Mouse (Mus musculus) telencephalon, adult 2 months (tissue): ENCODE measurements around the gene Pcnt.

ENCODE experiments used
- DNase-seq: peaks from one replicate; pipeline ENCODE4 v3.0.0-alpha.2; 2011; ENCODE audit warnings: low read depth, low spot score

The Pcnt gene

DNA sequence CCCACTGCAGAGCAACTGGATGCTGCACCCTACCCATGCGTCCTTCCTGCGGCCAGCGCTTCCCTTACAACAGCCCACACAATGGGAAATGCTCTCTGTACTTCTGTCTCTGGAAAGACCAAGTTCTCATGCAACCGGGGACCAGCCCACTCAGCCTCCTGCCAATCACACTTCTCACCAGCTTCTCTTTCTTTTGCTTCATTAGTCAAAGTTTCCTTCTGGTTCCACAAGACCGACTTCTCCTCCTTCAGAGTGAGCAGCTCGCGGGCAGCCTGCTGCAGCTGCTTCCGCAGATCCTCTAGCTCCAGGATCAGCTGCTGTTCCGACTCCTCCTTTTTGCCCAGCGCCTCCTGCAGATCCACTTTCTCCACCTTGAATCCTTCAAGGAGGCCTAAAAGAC, 34.1 kb downstream of the Pcnt start:
- peak; percentile 26 for DNase-seq

DNA sequence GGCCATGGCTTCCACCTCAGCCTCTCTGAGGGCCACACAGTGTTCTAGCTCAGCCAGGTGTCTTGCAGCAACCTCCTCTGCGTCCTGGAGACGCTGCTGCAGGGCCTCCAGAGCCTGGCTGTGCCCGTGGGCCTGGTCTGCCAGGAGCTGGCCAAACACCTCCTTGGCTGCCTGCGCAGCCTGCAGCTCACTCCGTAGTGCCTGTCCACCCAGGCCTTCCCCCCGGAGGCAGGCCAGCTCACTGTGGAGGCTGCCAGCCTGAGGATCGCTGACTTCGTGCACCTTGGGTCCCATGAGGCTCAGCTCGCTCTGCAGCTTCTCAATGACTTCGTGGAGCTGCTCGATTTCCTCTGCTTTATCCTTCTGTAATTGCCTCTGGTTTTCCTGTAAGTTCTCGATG, 50.0 kb downstream of the Pcnt start:
- DNase-seq = no peak

DNA sequence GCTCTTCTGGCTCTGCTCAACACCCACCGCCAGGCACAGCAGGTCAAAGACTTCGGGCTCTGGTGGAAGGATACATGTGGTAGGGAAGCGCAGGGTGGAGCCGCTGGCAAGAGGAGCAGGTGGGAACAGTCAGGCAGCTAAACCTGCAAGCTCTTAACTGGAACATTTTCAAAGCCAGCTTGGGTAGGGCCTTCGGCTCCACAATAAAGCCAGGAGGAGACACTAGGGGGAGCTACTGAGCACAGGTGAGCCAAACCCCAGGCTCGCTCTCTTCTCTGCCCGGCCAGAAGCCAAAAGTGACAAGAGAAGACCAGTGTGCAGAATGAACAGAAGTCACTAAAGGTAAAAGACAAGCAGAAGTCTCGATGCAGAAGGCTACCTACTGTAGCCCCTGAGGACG, 50.8 kb downstream of the Pcnt start:
- no peak for DNase-seq

DNA sequence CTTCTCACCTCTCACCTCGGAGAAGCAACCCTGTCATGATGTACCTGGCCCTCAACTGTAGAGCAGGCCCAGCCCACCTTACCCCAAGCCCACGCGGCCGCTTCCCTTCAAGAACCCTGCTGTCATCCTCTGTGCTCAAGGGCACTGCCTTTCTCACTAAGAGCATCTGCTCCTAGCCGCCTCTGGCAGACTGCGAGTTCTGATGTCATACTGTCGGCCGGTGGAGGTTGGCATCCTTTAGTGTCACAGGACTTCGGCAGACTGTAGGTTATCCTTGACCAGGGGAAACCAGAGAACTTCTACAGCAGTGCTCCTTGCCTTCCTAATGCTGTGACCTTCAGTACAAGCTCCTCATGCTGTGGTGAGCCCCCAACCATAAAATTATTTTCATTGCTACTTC, 51.4 kb downstream of the Pcnt start:
- no peak for DNase-seq

DNA sequence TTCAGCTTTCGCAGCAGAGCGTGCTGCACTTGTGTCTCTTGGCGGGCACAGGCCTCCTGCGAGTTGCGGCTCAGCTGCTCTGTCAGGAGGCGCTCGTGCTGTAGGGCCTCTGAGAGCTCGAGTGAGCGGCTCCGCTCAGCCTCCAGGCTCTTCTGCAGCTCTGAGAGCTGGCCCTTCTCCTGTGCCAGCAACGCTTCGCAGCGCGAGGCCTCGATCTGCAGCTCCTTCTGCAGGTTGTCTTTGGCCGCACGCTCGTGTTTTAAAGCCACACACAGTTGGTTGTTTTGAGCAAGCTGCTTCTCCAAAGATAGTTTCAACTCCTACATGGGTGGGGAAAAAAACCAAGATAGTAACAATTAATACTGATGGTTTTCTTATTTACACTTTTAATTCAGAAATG, 67.6 kb downstream of the Pcnt start:
- no peak for DNase-seq

DNA sequence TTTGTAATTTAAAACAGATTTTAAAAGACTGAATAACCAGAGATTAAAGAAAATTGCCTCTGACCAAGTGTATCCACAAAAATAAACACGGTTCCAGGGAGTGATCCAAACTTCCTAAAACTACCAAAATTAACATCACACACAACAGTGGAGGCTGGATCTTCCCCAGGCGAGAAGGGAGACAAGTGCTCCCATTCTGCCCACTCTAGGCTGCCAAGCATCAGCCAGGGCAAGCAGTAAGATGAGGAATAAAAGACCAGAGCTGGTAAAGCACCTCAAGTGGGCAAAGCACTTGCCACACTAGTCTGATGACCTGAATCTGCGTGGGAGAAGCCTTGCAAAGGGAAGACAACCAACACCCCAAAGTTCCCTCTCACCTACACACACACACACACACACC, 70.8 kb downstream of the Pcnt start:
- peak; percentile 39 for DNase-seq

DNA sequence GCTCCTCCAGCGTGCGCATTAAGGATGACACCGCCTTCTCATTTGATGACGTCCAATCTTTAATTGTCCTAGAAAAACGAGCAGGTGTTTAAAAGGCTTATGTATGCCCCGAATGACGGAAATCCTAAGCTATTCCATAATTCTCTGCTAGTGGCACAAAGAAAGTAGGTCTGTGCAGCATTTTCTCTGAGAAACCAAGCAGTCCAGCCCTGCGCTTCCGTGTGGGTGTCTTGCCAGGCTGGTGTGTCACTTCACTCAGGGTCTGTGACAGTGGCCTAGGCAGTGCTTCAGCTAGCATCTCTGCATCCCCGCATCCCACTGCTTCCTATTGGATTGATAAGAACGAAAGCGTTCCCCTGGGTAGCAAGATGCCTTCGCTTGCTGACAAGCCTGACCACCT, 73.8 kb downstream of the Pcnt start:
- DNase-seq = no peak

DNA sequence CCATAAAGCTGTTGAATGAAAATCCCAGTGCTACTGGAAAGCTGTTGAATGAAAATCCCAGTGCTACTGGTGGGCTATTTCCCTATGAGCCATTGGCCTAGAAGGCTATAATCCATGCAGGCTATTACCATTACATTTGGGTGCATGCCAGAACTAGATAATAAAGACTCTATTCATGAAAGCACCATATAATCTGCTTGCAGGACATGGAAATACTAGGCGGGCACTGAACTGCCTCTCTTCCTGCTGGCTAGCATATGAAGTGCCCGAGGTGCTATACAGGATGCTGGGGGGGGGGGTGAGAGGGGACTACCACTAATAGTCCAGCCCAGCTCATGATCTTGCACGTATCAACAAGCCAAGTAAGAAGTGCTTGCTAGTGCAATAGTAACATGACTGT, 79.4 kb downstream of the Pcnt start:
- no peak for DNase-seq

DNA sequence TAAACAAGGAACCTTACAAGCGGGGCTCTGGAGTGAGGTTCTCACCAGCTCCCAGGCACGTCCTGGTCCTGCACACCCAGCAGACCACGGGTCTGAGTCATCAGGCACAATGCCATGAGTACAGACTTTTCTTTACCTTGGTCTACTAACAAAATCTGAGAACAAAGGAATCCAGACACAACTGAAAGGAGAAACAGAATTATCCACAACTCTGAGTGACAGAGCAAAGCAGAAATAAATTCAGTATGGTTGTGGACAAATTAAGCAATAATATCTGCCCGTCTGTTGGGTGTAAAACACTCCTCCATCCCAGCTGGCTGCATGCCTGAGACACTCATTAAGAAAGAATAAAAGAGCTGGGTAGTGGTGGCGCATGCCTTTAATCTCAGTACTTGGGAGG, 84.1 kb downstream of the Pcnt start:
- DNase-seq = no peak

DNA sequence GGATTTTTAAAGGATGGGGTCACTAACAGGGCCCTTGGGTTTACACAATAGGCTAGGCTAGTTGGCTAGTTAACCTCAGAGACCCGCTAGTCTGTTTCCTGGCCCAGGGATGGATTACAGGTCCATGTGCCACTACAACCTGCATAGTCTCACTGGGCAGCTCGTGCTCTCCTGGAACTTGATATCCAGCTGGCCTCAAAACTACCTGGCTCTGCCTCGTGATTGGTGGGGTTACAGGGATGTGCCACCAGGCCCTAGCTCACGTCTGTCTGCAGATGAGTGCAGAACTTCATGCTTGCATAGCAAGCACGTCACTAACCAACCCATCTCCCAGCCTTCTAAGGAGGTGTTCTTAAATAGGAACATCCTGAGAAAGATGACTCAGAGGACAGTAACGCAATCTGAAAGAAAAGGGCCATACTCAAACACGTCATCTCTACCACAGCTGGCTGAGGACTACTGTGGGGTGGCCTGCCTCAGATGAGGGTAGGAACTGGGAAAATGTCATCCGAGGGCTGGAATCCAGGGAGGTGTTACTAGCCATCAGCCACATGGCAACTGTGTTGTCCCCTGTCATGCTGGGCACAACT, 85.2 kb downstream of the Pcnt start:
- no peak for DNase-seq

DNA sequence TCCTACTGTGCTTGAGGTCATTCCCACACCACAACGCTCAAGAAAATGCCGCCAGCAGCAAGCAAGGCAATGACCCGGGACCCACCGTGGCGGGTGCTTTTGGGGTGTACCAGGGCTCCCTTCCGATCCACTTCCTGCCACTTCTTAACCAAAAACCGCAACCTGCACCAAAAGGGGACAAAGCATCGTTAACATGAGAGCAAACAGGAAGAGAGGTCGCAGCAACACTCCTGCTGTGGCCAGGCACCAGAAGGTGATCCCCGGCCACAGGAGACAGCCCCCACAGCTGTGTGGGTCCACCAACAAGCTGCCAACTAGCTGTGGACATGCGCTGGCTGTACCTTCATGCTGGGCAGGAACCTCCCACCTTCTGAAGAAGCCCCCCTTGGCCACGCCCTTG, 87.6 kb downstream of the Pcnt start:
- DNase-seq = no peak

DNA sequence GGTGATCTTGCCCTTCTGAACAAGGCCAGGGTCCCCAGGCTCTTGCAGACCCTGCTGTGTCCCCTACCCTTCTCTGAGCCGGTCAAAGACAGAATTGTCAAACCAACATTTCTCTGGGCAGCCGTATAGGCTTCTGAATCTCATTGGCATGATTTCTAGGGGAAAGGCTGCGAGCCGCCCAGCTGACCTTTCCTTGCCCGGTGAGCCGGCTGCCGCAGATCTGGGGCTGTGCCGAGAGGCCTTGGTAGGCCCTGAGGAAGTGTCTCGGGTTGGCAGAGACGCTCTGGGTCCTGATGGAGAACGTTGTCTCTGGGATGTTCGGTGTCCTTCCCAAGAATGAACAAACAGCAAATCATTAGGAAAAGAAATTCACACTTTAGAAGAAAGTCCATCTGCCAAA, 88.6 kb downstream of the Pcnt start:
- DNase-seq = no peak

DNA sequence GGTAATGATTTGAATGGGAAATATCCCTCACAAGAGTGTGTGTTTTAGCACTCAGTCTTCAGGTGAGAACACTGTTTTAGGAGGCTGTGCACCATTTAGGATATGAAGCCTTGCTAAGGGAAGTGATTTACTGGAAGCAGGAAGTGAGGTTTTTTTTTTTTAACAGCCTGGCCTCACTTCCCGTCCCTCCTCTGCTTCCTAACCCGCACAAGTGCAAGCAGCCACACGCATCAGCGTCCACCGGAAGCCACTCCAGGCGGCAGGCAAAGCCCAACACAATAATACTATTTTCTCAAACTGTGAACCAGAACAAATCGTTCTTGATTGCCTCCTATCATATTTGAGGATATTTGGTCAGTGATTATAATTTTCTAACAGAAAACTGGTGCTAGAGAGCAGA, 90.6 kb downstream of the Pcnt start:
- no peak for DNase-seq

DNA sequence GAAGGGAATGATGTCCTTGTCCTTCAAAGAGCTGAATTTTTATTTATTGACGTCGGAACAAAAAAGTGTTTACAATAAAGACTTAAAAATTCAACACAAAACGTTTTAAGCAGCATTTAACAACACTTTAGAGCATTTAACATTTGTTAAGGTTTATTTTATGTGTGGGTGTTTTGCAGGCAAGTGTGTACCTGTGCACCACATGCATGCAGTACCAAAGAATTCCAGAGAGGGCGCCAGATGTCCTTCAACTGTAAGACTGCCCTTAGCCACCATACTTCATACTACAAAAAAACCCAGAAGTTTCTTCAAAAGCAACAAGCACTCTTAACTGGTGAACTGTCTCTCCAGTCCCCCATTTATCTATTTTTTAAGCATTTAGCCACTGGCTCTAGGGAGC, 96.0 kb downstream of the Pcnt start:
- DNase-seq = no peak

DNA sequence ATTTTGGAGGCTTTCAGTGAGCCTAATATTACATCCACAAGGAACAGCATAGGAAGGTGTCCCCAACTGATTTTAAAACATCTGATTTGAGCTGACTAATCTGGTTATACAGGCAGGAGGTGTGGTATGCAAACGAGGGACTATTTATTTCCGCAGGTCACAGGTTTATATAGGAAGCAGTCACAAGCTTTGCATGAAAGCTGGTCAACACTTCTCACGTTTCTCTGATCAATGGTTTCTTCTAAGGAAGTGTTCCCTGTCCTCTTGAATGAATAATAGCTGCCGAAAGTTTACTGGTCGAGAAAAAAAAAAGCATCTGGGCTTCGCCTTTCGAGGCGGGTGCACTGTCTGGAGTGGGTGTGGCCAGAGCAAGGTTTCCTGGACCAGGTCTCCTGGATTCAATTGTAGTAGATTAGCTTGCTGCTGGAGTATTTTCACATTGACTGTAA, 96.5 kb downstream of the Pcnt start:
- no peak for DNase-seq

DNA sequence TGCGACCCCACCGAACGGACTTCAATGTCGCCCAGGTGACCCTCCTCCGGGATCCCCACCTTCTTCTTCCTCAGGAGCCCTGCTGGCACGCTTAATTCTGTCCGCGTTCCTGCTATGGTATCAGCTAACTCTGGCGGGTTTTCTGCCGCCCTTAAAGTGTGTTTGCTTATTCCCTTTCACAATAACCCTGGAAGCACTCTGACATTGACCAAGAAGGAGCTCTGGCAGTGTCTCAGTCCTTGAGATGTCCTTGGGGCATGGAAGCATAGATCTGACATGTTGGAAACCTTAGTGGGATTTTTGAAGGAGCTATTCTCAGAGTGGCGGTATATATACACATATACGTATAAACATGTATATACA, 97.1 kb downstream of the Pcnt start:
- no peak for DNase-seq

DNA sequence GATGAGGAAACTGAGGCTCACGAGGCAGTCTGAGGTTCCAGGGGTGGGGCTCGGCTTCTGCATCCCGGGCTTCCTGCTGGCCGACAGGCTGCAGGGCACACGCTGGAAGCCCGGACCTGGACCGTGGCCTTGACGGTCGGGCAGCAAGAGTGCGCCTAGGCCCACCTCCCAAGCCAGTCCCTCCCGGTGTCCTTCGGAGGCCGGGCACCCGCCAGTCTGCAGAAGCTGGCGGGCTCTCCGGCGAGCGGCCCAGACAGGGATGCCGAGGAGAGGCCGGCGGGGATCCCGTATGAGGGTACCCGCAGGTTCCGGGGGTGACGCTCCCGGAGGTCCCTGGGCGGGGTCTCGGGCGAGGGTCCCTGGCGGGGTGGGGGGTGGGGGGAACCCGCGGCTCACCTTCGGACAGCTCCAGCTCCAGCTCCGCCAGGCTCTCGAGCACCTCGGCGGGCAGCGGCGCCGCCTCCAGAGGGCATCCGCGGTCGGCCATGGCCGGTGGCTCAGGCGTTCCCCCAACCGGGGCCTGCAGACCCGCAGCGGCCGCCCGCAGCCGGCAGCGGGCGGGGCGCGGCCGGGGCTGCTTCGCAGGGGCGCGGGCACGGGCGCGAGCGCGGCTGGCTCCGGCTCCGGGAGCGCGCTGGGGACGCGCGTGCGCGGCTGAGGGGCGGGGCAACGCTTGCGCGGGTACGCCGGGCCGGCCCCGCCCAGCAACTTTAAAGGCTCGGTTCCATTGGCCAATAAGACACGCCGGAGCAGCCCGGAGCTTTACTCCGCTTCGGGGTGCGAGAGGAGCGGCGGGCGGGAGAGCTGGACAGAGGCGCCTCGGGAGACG, 97.7 kb downstream of the Pcnt start, which contains the start of gene Dip2a:
Gene Dip2a, minus strand, starts transcription at position 581 of the 829 bp plus-strand sequence.
- peak; percentile 72 for DNase-seq

DNA sequence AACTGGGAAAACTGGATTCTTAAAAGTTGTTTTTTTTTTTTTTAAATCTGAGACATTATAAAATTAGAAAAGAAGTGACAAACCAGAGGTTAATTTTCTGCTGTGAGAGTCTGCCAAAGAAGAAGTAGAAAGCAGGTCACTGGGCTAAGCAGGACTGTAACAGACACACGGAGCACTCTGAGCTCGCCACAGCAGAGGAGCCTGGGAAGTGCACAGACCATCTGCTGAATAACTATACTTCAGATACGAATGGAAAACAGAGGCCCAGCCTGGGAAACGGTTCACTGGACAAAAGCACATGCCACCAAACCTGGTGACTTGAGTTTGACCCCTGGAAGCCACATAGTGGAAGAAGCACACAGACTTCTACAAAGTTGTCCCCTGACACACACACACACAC, 108.2 kb downstream of the Pcnt start:
- DNase-seq = no peak

DNA sequence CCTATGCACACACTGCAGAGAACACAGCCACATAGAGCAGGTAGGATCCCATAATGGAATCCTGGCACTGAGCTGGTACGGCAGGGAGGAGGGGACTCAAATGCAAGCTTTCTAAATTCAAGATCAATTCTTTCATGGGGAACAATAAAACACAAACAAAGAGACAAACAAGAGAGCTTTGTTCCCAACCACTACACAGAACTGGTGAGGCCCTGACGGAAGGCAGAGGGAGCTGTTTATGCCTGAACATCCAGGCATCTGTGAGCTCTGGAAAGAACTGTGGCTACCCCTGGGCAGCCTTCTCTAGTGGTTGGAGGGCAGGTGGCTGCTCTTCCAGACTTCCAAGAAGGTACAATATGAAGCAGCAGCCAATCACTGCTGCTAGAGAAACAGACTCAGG, 110.5 kb downstream of the Pcnt start:
- no peak for DNase-seq

DNA sequence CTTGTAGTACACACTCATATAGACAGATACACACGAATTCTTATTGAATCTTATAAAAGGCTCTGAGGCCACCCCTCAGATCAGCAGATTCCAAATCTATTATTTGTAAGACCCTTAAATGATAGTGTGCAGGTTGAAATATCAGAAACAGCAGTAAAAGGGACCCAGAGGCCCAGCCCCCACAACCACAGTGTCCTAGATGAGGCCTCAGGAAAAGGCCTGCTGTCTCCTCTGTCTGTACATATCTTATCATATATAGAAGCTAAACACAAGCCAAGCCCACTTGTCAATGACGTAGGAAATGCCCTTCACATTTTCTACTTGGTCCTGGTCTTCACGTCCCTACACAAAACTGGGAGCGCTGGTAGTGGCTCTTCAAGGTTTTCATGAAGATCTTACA, 113.5 kb downstream of the Pcnt start:
- DNase-seq = no peak

DNA sequence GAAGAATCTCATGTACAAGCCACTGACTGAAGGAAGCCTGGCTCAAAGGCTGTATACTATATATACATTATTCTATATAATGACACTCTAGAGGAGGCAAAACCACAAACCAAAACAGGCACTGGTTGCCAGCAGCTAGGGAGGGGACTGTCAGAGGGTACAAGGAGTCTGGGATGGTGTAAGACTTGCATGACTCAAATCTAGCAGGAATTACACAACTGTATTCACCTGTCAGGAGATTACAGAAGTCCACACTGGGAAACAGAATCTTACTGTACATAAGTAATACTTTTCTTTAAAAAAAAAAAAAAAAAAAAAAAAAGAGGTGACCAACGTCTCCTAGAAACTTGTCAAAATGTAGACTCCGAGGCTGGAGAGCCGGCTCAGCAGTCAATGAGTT, 114.0 kb downstream of the Pcnt start:
- DNase-seq = no peak

DNA sequence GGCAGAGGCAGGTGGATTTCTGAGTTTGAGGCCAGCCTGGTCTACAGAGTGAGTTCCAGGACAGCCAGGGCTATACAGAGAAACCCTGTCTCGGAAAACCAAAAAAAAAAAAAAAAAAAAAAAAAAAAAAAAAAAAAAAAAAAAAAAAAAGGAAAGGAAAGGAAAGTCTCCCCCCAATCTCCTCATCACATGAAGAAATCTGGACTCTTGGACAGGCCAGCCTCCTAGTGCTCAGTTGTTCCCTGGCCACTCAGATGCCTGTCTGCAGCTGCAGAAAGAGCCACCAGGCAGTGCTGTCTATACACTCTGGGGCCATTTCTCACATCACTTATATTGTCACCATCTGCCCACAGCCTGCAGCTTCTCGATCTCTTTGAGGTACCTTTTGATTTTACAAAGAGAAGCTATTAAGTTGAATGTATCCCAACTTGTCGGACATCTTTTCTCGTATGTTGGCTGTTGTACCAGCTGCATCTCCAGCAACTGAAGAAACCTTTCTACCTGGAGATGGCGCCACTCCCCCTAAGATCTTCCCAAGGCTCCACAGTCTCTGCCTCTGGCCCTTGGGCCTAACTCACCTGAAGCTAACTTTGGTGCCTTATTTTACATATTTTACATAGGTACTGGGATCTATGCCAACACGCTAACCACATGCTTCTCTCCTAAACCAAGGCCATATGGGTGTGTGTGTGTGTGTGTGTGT, 116.1 kb downstream of the Pcnt start:
- no peak for DNase-seq

DNA sequence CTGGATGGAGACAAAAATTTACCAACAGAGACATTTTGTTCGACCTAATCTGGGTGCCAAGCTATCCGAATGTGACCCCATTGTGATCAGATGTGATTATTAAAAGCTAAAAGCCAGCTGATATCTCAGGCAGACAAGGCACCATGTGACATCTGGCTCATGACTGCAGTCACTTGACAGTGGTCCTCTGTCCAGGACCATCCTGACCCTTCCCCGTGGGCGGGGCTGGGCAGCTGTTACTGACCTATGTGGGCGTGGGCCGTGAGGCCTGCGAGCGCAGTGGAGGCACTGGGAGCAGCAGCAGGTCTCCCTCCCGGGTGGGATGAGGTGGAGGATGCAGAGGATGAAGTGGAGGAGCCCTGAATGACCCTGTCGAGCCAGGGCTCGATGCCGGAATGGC, 125.0 kb downstream of the Pcnt start:
- DNase-seq = no peak
